Mouse (Mus musculus): ENCODE results near the gene Gimap4.

Gene Gimap4

DNA sequence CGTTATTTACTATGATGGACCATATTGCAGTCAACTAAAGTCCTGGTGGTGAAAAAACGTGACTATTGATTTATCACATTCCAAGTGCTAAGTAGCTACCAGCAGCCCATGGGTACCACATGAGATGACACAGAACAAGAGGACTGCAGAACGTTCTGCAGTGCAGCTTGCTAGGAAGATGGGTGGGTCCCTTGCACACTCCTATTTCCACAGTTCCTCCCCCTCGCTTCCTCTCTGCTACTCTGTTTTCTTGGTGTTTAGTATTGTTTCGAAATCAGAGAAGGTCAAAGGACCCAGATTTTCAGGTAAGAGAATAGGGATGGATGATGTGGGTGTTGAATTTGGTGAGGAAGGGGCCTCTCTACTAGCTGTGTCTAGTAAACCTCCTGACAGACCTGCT lies at the start of gene Gimap4:
Gimap4 (plus strand) TSS at position 231 of the 400 bp plus-strand sequence.
- DNase-seq = no peak

DNA sequence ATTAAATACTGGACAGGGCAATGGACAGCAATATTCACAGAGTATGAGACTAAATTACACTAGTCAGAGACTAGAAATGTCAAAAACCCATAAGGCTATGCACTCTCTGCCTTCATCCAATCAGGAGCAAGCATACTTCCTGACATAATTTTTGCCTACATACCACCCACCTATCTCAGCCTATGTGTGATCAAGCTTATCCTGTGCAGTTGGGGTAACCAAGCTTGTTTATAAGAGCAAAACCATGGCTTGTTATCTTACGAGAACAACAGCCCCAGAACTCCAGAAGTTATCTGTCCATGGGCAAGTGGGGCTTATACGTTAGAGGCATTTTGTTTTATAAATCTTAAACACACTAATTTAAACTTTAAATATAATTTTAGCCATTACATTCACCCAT lies 49.2 kb upstream of the Gimap4 start:
- no peak for DNase-seq

DNA sequence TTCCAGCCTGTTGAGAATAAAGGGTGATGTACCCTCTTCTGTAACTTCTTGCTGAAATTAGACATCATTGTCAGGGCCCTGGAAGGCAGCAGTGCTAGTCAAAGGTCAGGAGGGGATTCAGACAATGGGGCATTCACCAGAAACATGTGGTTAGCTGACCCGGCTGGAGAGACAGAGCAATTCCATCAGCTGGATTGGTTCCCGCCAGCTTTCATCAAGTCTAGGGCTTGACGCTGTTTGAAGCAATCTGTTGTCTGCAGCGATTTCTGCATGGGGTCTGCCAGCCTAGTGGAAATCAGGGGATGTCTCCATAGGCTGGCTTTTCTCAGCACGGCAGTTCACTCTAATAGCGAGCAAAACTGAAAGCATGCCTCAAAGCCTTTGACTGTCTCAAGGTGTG lies 47.8 kb upstream of the Gimap4 start:
- no peak for DNase-seq

DNA sequence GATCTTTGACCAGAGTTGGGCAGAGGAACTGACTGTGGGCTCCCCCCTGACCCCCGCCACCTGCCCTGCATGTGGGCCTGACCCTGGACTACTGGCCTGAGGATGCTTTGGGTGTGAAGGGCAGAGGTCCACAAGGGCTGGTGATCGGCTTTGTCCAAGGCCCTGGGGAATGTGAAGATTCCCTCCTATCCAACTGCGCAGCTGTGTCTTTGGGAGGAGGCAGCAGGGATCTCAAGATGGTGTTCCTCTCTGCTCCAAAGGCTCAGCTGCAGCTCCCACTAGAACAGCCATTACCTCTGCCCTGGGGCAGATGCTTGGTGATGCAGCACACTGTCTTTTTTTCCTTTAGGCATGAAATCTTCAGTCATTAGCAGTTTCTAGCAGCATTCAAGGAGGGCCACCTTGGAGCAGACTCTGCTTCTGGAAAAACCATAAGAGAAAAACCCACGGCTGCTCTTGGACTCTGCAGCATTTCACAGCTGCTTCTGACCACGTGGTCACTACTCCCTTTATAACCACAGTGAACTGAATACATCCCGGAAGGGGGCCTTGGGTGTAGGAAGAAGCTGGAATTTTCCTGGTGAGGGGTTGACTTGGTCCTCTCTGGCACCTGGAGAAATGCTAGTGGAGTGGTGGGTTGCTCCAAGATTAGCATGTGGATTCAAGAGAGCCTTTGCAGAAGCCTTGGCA lies 46.4 kb upstream of the Gimap4 start:
- DNase-seq = no peak

DNA sequence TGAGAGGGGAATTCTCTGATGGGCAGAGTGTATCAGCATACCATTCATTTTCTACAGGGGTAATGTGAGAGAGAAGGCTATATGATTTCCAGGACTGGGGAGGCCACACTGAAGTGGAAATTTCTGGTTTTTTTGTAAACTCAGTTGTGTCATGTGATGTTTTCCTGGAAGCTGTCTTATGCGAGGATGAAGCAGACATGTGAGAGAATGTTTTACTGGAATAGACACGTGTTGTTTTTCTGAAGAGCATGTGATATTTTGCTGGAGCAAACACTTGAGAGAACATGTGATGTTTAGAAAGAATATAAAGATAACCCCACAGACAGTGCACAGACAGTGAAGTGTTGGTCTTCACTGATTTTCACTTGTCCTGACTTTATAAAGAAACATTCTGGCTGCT lies 45.8 kb upstream of the Gimap4 start:
- DNase-seq = no peak

DNA sequence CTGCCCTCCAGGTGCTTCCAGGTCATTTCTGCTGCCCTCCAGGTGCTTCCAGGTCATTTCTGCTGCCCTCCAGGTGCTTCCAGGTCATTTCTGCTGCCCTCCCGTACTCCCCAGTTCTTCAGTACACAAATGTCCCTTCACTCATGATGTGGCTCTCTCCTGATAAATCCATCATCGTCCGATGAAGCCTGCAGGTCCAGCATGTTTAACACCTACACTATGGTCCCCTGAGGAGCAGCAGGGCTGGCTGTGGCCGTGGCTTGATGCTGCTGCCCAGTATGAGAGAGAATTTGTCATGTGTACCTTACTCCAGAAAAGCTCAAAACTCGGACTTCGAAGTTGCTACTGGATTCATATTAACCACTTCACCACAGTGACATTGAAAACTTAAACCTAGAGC lies 43.0 kb upstream of the Gimap4 start:
- DNase-seq = no peak

DNA sequence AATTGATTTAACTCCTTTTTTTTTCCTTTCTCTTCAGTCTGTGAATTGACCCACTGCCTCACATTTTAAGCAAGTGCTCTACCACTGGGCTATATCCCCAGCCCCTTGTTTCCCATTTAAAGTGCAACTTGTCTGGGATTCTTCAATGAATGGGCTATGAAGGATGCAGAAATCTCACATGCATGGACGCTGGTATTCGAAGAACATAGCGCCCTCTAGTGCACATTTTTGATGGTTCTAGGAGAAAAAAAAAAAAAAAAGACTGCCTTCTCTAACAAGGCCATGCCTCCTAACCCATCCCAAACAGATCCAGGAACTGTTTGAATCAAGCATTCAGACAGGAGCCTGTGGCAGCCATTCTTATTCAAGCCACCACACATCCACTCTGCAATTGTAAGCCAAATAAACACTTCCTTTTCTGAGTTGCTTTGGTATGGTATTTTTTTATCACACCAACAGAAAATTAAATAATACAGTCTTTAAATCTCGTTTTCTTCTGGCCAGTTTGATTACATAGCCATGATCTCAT lies 41.5 kb upstream of the Gimap4 start:
- no peak for DNase-seq

DNA sequence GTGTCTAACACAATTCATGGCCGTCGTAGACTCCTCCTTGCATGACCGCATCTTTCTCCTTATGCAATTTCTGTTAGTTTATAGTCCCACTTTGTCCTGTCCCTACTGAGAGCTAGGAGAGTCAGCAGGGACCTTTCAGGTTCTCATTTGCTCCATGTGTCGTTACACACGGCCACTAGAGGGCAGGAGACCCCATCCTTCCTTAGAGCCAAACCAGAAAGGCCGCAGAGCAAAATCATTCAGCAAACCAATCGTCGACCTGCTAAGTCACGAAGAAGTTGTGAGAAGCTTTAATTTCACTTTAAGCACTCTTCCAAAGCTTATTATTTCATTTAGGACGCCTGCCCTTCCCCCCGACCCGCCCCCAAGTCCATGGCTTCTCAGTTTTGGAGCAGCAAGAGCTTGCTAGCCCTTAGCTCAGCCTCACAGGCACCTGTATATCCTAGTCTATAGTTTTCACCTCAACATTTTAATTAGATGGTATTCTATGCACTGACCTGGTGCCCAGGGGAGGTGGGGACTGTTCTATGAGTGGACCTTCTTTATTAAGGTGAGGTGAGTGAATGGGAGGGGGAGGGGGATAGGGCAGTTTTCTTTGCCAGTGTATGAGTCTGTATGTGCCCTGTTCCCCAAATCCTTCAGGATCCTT lies 38.6 kb upstream of the Gimap4 start:
- DNase-seq = peak; percentile 77

DNA sequence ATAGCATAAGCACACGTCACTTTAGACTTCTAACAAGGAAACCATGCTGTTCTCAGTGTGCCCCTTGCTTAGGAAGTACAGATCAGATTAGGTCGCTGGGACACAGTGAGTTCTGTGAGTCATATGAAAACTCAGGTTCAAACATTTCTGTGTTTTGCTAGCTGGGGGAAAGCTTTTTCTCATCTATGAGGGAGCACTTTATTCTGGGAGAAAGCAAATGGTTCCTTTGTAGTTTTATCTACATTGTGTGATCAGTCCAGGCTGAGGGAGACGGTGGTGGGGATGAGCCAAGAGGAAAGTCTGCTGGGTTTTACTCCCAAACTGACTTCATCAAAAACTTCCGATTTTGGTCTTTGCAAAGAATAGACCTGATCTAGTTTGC lies 38.0 kb upstream of the Gimap4 start:
- no peak for DNase-seq

DNA sequence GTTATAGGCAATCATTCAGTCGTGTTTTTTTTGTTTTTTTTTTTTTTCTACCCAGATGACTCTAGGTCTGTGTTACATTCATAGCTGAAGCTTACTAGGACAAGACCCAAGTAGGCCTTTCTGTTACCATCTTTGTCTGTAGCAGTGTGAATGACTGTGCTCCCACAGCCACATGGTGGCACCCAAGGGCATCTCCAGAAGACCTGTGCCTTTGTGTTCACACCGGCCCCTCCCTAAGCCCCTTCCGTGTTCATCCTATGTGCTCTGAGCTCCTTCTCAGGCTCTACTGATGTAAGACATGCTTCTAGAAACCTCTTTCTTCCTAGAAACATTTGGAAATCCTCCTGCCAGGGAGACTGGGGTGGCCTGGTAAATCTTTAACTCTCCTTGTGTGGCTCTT lies 37.4 kb upstream of the Gimap4 start, which contains the start of gene Gimap8:
Gimap8 (plus strand) TSS at position 240 of the 400 bp plus-strand sequence.
- DNase-seq = peak; percentile 88 to 92

DNA sequence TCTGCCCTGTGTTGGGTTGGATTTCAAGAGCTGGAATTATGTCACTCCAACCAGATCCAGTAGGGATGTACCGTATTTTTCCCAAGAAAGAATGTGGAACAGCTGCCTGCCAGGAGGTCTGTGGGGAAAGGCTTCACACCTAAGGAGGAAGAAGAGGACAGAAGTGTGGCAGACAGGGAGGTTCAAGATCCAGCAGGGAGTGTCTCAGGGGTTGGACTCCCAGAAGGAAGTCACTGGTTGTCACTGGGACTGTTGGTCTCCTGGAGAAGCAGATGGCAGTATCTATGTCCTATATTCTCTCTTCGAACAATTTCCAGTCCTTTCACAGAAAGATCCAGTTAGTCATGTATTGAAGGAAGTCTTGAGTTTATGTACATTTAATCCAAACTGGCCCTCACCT lies 36.7 kb upstream of the Gimap4 start:
- DNase-seq = no peak

DNA sequence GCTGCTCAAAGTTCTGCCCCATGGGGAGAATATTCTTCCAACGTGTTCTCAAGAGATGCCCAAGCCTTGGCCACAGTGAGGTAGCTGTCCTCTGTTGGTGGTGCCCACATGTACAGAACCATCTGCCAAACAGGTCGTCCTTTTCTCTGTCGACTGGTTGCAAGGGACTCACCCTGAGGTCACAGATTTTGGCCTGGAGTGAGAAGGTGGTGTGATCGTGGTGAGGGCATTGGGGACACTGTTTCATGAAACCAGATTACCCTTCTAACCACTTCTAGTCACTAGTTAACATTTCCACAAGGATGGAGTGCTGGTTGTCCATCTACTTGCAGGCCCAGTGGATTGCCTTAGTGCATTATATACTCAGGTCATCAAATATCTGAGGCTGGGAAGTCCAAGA lies 35.6 kb upstream of the Gimap4 start:
- DNase-seq = no peak

DNA sequence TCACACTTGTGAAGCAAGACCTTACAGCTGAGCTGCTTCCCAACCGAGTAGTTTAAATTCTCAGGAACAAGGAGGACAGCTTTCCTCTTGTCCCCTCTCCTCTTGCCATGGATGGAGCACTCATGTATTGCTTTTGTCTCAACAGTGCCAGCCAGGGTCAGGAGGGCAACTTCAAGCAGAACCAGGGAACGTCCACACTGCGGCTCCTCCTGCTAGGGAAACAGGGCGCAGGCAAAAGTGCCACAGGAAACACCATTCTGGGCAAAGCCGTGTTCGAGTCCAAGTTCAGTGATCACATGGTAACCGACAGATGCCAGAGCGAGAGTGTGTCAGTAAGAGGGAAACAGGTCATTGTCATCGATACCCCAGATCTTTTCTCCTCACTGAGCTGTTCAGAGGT lies 34.3 kb upstream of the Gimap4 start:
- no peak for DNase-seq

DNA sequence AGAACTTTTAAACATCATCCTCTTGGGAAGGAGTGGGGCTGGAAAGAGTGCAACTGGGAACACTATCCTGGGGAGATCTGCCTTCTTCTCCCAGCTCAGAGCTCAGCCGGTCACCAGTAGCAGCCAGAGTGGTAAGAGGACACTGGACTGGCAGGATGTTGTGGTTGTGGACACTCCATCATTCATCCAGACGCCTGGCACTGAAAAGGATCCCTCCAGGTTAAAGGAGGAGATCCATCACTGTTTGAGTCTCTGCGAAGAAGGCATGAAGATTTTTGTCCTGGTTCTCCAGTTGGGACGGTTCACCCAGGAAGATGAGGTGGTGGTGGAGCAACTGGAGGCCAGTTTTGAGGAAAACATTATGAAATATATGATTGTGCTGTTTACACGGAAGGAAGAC lies 25.6 kb upstream of the Gimap4 start:
- DNase-seq = no peak

DNA sequence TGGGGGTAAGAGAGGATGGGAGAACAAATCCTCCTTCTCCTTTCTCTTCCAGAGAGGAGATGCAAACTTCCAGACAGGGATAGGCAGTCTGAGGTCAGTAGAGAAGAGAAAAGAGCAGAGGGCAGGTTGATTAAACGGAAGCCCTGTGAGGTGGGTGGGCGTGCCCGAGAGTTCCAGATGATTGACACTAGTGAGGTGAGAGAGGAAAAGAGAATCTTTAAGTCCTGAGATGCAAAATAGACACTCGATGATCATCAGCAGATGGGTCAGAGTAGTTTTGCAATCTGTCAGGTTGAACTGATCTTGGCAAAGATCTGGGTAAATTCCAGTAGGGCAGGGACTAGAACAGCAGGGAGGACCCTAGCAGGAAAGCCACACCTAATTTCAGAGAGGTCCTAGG lies 19.6 kb upstream of the Gimap4 start:
- DNase-seq = no peak

DNA sequence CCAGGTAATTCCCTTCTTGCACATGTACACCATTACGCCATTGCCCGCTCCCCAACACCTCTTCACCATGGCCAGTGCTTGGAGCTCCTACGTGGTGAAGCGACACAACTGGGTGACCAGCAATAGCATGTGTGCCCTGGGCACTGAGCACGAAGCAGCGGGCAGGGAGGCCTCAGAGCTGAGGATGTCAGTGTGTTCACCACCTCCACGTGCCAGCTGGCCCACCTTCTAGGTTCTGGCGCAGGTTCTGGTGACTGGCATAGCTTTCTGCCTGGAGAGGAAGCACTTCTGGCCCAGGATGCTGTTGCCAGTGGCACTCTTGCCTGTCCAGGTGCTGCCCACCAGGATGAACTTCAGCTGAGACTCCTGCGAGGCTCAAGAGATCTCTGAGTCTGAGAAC lies 18.9 kb upstream of the Gimap4 start:
- no peak for DNase-seq

DNA sequence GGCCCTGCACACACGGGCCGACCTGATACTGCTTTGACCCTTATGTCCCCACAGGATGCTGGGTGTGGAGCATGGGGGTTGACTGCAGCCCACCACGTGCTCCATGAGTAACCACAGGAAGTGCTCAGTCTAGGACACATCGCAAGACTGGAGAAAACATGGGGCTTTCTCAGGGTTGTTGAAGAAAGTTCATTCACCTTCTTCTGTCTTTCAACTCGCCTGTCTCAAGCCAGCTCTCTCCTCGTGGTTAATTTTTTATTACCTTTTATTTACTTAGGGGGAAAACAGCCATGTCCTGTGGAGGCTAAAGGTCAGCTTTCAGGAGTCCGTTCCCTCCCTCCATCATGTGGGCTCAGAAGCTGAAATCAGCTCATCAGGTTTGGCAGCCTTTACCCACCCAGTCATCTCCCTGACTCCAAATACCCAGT lies 18.2 kb upstream of the Gimap4 start:
- DNase-seq = peak in 1 of 2 experiments; percentile 32

DNA sequence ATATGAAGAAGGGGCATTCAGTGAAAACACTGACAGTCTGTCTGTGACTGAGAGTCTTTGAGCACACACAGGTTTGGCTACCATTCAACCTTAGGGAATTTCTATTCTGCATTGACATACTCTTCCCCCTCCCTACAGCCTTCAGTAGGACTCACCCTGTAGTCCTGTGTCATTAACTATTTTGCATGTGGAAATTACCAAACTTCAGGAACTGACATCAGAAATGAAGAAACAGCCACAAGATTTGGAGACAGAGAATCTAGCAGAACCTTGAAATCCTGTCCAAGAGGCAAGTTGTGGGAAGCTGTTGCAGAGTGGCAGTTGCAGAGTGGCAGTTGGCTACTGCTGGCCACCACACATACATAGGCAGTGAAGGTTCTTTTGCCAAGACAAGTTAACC lies 16.3 kb upstream of the Gimap4 start:
- no peak for DNase-seq

DNA sequence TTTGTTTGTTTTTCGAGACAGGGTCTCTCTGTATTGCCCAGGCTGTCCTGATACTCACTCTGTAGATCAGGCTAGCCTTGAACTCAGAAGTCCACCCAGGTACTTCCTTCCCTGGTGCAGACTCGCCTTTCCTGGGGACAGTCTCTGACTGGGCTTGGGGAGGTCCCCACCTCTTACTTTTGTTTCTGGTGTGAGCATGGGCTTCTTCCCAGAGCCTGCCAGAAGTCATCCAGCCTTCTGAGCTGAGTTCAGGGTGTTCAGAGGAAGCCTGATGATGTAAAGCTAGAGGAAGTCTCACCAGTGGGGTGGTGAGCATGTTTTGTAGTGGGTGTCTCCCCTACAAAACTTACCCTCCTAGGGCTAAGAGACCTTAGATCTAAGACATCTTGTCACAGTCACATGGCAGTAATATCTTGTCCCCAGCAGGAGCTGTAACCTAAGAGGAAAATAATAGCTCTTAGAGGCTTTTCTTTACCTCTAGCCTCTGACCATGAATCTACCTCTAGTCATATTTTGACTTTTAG lies 14.8 kb upstream of the Gimap4 start:
- no peak for DNase-seq

DNA sequence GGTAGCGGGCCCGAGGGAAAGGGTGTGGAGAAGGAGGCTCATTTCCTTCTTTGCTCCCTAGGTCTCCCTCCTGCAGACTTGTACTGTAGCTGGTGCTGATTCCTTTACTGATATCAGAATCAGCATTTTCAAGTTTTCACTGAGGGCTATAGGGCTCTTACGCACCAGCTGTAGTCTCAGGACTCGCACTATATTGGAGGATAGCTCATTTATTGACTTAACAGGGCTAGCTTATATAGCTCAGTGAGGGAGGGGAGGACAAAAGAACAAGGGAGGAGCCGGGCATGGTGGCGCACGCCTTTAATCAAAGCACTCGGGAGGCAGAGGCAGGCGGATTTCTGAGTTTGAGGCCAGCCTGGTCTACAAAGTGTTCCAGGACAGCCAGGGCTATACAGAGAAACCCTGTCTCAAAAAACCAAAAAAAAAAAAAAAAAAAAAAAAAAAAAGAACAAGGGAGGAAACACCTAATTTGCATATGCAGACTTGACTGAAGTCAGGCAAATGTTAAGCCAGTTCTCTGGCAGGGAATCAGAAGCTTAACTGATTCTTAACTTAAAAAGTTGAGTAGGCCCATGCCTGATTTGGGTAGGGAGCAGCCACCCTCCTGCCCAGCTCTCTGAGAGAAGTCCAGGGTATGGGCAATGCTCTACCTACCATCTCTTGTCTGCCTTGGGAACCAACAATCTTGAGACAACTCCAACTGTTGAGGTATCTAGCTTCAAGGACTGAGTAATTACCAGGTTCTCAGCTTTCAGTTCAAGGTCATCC lies 9.9 kb upstream of the Gimap4 start:
- peak; percentile 30 to 43 for DNase-seq

DNA sequence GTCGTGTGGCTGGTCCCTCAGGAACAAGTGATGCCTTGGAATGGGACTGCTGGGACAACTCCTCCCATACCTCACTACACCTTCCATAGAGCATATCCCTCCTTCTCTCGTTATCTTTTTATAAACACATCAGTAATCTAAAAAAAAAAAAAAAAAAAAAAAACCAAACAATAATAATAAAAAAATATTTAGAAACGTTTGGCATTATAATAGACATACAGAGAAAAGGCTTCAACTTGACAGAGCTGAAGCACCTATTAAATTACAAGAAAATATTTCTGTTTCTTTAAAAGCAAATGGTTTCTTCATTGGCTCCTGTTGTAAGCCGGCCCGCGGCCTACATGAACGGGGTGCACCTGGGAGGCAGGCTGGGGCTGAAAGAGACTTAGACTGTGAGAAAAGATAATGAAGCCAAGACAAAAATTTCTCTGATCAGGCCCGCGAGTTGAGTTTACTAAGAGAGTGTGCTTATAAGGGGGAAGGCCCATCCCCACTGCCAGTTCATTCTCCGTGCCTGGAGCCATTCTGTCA lies 8.9 kb upstream of the Gimap4 start:
- DNase-seq = no peak

DNA sequence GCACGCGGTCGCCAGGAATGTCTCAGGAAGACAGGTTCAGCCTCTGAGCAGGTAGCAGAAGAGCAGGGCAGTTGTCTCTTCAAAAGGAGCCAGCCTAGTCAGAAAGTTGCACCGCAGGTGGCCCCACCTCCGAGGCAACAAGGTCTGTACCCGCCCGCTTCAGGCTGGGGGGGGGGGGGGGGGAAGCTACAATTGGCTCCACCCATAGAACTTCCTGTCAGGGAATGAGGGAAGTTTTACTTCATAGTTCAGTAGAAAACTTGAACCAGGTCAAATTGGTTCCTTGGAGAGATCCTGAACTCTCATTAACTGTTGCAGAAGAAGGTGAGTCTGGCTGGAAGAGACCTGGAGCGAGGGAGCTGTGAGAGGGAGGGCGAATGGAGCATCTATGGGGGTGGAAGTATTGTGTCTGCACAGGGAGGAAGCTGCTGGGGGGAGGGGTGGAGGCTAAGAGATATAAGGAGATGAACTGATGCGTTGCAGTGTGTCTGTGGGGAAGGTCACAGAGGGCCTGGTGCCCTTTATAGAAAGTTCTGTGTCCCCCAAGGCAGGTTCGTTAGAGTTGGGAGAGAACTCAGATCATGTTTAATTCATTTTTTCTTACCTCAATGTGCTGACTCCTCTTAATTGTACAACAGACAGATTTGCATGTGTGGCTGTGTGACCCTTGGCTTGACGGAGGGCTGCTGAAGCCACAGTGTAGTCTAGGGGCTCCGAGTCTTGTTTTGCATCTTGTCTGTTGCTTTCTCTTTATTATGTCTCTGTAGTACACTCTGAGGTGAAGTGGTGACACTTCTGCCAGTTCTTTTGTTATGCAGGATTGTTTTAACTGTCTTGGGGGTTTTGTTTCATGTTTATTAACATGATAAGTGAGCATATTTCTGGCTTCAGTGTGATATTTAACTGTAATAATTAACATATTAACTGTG lies 8.2 kb upstream of the Gimap4 start, which contains the start of gene Gimap9:
Gimap9 (plus strand) TSS at position 199 of the 929 bp plus-strand sequence.
- peak; percentile 87 to 89 for DNase-seq
